Mouse (Mus musculus) ES-Bruce4 (cell line): Measurements from ENCODE around the gene Cidec.

ENCODE experiments used
- CTCF ChIP-seq: IDR thresholded peaks from one replicate; pipeline ENCODE4 v1.8.1; 2011; ENCODE audit warnings: low read depth, low read length
- EP300 ChIP-seq: IDR thresholded peaks from 2 replicates; pipeline ENCODE4 v1.6.1; 2011; ENCODE audit warnings: low read depth, low read length; ENCODE audit not compliant: insufficient read depth
- POLR2A ChIP-seq: IDR thresholded peaks from one replicate; pipeline ENCODE4 v1.8.1; 2011; ENCODE audit warnings: low read length; ENCODE audit not compliant: insufficient read depth

GRCm38 (mm10) chr6:113379246-113379645, 56.3 kb downstream of the Cidec start:
- TF ChIP-seq POLR2A (no peak), EP300 (no peak), CTCF (no peak)
